Mouse (Mus musculus) gastrocnemius, postnatal 10 days (tissue): ENCODE measurements at regions not wholly inside any gene's neighbourhood (a gene's known extent, or its start where the extent isn't known, plus 50 kb on each side); places are given as distances from the start of the nearest gene placed in this dataset.

Experiments used
- DNase-seq: peaks from one replicate; pipeline ENCODE4 v3.0.0; 2021; ENCODE audit warnings: mixed read lengths

- no peak for DNase-seq
These were observed 159.6 kb upstream of the Gjb5 start for GRCm38 (mm10) chr4:127517539-127517938.

DNA sequence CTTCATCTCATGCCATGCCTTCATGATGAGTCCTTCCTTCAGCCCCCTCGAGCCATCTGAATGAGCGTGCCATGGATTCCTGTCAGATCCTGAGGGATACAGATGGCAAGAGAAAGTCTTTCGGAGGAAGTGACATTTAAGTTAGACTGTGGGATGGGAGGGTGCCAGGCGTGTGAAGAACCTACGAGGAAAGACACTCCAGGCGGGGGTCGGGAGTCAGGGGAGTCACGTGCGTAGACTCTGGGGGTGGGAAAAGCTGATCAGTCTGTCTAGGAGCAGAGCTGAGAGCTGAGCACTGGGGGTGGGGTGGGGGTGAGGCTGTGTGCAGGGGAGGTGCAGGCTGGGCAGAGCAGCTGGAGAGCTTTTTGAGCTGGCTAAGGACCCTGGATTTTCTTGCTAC lies 152.0 kb upstream of the Gjb5 start:
- no peak for DNase-seq

- DNase-seq, result no peak
These were observed 144.6 kb upstream of the Gjb5 start for GRCm38 (mm10) chr4:127502621-127503020.

DNA sequence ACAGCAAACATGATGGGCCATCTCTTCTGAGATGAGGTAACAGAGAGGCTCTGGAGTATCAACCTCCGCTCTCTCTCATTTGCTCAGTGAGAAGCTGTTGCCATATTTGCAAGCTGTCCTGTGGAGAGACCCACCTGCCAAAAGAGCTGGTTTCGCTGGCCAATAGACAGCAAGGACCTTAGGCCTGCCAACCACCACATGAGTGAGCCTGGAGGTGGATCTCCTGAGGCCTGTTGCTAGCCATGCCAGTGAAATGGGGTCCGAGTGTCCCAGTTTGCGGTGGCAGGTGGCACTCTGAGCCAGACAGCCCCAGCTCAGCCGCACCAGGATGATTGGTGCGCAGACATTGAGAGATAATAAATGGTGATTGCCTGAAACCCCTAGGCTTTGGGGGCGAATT lies 143.9 kb upstream of the Gjb5 start:
- DNase-seq, result no peak

DNA sequence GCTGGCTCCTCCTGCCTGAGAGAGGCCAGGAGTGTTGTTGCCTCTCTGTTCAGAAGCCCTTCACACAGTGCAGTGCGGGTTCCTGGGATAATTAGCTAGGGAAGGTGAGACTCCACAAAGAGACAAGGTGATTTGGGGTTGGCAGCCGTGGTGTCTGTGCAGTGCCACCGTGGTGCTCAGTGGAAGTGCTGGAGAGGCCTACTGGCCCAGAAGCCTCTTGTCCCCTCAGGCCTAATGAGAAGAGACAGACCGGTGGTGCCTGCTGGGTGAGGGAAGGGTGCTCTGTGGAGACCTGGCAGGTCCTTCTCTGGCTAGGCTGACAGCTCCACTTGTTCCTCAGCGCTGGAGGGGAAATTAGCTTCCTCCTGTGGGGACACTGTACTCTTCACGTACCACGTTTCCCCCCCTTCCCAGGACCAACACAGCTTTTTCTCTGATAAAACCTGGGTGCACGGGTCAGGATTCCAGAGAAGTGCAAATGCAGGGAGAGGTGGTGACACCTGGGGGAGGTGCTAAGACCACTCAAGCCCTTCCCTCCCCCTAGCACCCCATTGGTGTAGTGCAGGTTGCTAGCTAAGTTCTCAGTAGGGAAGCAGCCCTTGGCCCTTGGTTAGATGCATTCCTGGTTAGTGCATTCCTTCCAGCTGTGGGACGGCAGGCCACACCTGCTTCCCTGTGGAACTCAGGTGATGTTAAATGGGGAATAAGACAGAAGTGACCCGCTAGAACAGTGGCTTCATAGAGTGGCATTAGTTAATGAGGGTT lies 129.2 kb upstream of the Gjb5 start:
- DNase-seq, result no peak

- DNase-seq, result no peak
These were observed 127.3 kb upstream of the Gjb5 start for GRCm38 (mm10) chr4:127485238-127485637.

- no peak for DNase-seq
These were observed 124.5 kb upstream of the Gjb5 start for GRCm38 (mm10) chr4:127482461-127482860.

- no peak for DNase-seq
These were observed 122.4 kb upstream of the Gjb5 start for GRCm38 (mm10) chr4:127480339-127480738.

- no peak for DNase-seq
These were observed 111.9 kb upstream of the Gjb5 start for GRCm38 (mm10) chr4:127469877-127470276.

GRCm38 (mm10) chr4:127454511-127455119 lies 96.6 kb upstream of the Gjb5 start:
- no peak for DNase-seq

DNA sequence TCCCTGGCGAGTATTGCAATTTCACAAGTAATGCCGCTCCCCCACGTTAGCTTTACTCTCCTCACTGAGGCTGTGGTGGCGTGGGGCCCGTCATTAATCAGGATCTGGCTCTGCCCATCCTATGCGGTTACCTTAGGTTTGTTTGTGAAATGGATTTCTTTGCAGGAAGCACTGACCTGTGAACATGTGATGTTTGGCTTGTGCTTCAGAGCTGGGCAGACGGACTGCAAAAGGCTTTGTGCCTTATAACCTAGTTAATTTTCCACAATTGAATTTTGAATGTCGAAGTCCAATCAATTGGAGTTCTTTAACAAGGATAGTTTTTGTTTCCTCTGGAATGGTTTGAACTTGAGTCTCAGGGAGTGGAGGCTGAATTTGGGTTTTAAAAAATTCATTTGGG lies 94.1 kb upstream of the Gjb5 start:
- DNase-seq, result no peak

DNA sequence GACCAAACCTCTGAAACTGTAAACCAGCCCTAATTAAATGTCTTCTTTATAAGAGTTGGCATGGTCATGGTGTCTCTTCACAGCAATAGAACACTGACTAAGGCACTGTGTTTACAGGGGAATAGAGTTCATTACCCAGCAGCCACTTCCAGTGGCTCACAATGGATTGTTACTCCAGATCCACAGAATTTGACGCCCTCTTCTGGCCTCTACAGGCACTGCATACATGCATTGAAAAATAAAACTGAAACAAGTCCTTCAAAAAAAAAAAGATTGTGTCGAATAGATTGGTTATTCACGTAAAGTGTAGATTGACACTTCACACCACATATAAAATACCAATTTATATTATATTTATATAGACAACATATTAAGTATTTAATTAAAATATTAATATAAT lies 87.3 kb upstream of the Gjb5 start:
- no peak for DNase-seq

- no peak for DNase-seq
These were observed 86.1 kb upstream of the Gjb5 start for GRCm38 (mm10) chr4:127444056-127444455.

DNA sequence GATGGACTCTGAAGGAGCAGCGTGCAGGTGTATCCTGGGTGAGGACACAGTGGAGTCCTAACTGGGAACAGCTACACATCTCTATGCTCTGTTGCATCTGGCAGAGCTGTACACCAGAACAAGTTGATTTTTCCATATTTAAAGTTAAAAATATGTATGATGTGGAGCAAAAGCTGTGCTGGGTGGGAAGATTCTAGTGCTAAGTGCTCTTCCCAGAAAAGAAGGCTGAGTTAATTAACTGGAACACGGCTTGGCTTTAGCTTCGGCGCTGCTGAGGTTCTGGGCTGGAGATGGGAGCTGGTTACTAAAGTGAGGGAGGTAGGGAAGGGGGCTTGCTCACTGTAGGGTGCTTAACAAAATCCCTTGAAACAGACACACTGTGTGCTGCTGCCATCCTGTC lies 84.0 kb upstream of the Gjb5 start:
- DNase-seq, result no peak

DNA sequence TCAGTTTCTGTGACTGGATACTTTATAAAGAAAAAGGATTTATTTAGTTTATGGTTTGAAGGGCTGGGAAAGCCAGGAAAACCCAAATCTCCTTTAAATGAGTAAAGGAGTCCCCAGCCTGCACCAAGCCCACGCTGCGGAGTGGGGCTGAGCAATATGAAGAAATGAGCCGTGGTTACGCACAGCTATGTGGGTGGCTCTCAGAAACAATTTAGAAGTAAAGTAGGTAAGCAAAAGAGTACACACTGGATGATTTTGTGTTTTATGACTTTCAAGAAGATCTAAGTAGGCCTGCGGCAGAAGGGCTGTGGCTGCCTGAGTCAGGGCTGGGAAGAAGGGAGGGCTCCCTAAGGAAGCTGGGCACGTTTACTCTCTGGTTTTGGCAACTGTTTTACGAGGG lies 82.6 kb upstream of the Gjb5 start:
- no peak for DNase-seq

DNA sequence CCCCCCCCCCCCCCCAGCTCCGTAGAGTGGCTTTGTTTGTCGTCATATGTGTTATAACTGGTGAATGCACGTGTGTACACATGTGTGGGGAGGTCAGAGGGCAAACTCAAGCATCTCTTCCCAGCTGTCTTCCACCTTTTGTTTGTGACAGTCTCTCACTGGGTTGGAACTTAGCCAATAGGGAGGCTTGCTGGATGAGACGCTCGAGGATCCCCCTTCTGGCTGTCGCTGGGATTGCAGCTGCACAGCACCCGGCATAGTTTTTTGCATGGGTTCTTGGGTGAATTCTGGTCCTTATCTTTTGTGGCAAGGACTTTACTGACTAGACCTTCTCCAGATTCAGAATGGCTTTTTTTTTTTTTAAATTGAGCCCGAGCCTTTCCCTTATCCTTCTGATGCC lies 77.1 kb upstream of the Gjb5 start:
- peak; percentile 64 for DNase-seq

- no peak for DNase-seq
These were observed 72.3 kb upstream of the Gjb5 start for GRCm38 (mm10) chr4:127430237-127430636.

DNA sequence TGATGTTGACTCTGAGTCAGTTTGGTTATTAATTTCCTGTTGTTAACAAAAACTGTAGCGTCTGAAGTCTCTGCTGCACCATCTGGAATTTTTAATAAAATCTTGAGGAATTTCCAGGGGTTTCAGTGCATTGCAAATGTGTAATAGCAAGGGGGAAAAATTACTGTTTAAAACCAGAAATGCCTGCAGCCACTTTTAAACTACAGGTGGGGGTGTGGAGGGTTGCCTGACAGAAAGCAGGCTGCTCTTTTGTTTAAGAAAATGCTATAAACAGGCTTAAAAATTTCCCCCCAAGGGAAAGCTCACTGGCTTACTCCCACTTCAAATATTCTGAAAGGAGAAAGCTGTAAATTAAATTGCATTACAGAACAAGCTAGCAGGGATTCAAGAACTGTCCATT lies 71.8 kb upstream of the Gjb5 start:
- no peak for DNase-seq

GRCm38 (mm10) chr4:127423855-127424254 lies 65.9 kb upstream of the Gjb5 start:
- no peak for DNase-seq

GRCm38 (mm10) chr4:127421927-127422450 lies 64.0 kb upstream of the Gjb5 start:
- no peak for DNase-seq

GRCm38 (mm10) chr4:127421129-127421528 lies 63.1 kb upstream of the Gjb5 start:
- DNase-seq, result no peak

DNA sequence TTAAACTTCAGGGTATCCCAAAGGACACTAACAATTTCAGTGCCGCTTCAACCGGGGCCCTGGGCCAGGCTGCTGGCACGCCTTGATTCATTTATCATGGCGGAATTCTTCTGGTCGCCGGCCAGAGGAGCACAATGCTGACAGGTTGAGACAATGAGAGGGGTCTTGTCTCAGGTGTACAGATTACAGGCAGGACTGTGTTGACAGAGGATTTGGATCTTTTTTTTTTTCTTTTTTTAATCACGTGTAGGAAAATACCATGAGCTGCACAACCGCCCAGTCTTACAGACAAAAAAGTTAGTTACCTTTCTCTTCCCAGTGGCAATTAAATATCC lies 61.8 kb upstream of the Gjb5 start:
- DNase-seq, result no peak

- peak; percentile 13 for DNase-seq
These were observed 61.2 kb upstream of the Gjb5 start for GRCm38 (mm10) chr4:127419062-127419785.

- no peak for DNase-seq
These were observed 58.9 kb upstream of the Gjb5 start for GRCm38 (mm10) chr4:127416906-127417305.
